Mouse (Mus musculus): Measurements from ENCODE around the gene Surf6. TPM values are rescaled to one million over a fixed set of nuclear protein-coding genes. Genes with fewer than 3 reads are reported as not detected.

Surf6 gene
- 15.6 and 15.7 TPM in 2 replicates for polyA plus RNA-seq (2014; fragmentation: Nextera tagmentation; extraction: Ambion mirVana)

DNA sequence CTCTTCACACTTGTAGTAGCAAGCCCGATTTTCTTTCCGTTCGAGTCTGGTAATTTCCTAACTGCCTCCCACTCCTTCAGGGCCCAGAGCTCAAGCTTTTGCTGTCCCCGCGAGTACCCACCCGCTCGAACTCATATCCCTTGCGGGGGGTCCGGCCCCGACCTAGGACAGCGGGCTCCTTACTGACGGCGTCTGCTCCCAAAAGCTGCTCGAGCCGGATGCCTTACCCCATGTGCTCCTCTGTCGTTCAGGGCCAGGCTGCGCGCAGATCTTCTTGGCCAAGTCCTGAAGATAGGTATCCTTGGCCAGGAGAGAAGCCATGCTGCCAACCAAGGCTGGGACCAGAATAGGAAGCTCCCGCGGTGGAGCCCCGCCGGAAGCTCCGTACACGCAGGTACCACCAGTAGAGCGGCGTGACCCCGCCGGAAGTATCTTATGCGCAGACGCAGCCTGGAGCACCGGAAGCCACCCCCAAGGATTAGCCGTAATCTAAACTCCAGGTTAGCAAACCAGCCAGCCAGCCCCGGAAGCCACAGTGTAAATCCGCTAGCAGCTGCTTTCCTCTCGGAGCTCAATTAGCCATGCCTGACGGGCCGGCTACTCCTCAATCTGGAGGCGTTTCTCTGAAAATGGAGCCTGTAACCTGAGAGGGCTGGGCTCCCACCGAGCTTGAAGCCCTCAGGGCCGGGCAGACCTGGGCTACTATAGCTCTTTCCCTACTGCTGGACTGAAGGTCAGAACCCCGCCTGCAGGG, at the start of gene Surf6:
TSS of gene Surf6 (minus strand) at position 413 of the 754 bp plus-strand sequence.
- peak; percentile 94 for ATAC-seq (replicated peaks; ENCODE audit: low FRiP score)
- H3K9me3 ChIP-seq (ENCODE audit: control insufficient read depth, low read length) = no peaks in the 10 kb centered on the region
- H3K4me3 ChIP-seq (ENCODE audit: low read depth, low read length) = peak within 1 kb of the TSS; percentile 80
- peak within 1 kb of the TSS; percentile 78 for H3K4me2 ChIP-seq (ENCODE audit: low read depth, low read length, severe bottlenecking)
- under 1% methylated on average over 41 of the region's 41 CpGs for WGBS
- H3K4me1 ChIP-seq (replicated peaks; ENCODE audit: control insufficient read depth, insufficient read depth, low read length) = peaks cover 7% of the 10 kb centered on the region
- peaks cover 7% of the 10 kb centered on the region for H3K36me3 ChIP-seq (ENCODE audit: control insufficient read depth, insufficient read depth, low read length)
- peak within 1 kb of the TSS; percentile 74 for H3K9ac ChIP-seq (ENCODE audit: low read length)
- H3K27ac ChIP-seq (ENCODE audit: low read depth, low read length) = peak within 1 kb of the TSS; percentile 82
- DNase-seq (ENCODE audit: low spot score) = peak; percentile 96
- H3K27me3 ChIP-seq (ENCODE audit: control insufficient read depth, insufficient read depth, low read length) = no peaks in the 10 kb centered on the region

DNA sequence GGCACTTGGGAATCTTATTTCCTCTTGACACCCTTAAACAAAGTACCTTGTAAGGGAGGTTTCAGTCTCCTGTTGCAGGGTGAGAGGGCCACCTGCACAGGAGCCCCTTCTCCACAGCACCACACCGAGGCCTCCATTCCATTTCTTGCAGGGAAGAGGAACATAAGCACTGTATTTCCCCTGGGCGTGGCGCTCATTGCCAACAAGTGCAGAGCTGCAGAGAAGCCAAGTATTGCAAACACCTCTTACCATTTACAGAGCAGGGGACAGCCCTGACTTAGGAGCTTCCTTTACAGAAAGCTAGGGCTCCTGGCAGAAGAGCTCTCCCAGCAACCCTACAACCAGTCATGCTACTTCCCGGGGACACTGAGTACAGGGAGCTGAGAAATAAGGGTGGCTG, 49.5 kb upstream of the Surf6 start:
- H3K4me1 ChIP-seq (replicated peaks; ENCODE audit: control insufficient read depth, insufficient read depth, low read length) = no peaks in the 10 kb centered on the region
- no peak overlapping the region for H3K9ac ChIP-seq (ENCODE audit: low read length)
- no peak overlapping the region for H3K4me3 ChIP-seq (ENCODE audit: low read depth, low read length)
- ATAC-seq (replicated peaks; ENCODE audit: low FRiP score) (no peak), DNase-seq (ENCODE audit: low spot score) (no peak)
- no peak overlapping the region for H3K4me2 ChIP-seq (ENCODE audit: low read depth, low read length, severe bottlenecking)
- H3K36me3 ChIP-seq (ENCODE audit: control insufficient read depth, insufficient read depth, low read length) = peaks cover 6% of the 10 kb centered on the region; the same call in 1 of the 2 replicates
- H3K9me3 ChIP-seq (ENCODE audit: control insufficient read depth, low read length) = no peaks in the 10 kb centered on the region
- H3K27ac ChIP-seq (ENCODE audit: low read depth, low read length) = no peak overlapping the region
- no peaks in the 10 kb centered on the region for H3K27me3 ChIP-seq (ENCODE audit: control insufficient read depth, insufficient read depth, low read length)
- WGBS = 92% methylated on average over 4 of the region's 4 CpGs

DNA sequence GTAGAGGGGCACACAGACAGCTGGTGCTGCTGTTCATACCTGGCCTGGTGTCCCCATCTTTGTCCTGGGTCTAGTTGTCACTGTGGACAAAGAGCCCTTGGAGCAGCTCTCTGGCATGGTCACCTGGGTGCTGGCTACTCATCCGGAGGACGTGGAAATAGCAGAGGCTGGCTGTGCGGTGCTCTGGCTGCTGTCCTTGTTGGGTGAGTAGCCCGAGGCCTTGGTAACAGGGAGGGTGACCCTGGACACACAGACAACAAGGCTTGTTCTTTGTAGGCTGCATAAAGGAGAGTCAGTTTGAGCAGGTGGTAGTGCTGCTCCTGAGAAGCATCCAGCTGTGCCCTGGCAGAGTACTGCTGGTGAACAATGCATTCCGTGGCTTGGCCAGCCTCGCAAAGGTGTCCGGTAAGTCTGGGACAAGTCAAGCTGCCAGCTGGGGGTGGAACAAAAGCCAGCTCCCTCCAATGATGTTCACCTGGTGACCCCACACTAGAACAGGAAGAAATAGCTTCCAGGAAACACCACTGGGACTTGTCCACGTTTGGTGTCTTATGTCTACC, 48.7 kb upstream of the Surf6 start:
- ATAC-seq (replicated peaks; ENCODE audit: low FRiP score) (no peak), DNase-seq (ENCODE audit: low spot score) (no peak)
- 88% methylated on average over 8 of the region's 8 CpGs for WGBS
- no peak overlapping the region for H3K27ac ChIP-seq (ENCODE audit: low read depth, low read length)
- no peaks in the 10 kb centered on the region for H3K27me3 ChIP-seq (ENCODE audit: control insufficient read depth, insufficient read depth, low read length)
- H3K4me3 ChIP-seq (ENCODE audit: low read depth, low read length) = no peak overlapping the region
- no peak overlapping the region for H3K4me2 ChIP-seq (ENCODE audit: low read depth, low read length, severe bottlenecking)
- no peaks in the 10 kb centered on the region for H3K4me1 ChIP-seq (replicated peaks; ENCODE audit: control insufficient read depth, insufficient read depth, low read length)
- H3K9ac ChIP-seq (ENCODE audit: low read length) = no peak overlapping the region
- no peaks in the 10 kb centered on the region for H3K9me3 ChIP-seq (ENCODE audit: control insufficient read depth, low read length)
- H3K36me3 ChIP-seq (ENCODE audit: control insufficient read depth, insufficient read depth, low read length) = peaks cover 6% of the 10 kb centered on the region; the same call in 1 of the 2 replicates

DNA sequence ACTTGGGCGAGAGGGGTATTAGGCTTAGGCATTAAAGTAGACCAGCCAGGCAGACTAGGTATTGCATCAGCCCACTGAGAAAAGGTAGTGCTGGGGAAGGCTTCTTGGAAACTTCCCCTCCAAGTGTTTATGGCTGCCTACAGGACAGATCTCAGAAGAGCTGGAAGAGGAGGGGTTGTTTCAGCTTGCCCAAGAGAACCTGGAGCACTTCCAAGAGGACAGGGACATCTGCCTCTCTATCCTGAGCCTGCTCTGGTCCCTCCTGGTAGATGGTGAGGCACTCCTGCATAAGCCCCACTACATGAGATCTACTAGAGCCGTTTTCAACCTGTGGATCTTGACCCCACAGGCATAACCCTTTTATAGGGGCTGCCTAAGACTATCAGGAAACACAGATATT, 47.7 kb upstream of the Surf6 start:
- Histone ChIP-seq H3K36me3 (ENCODE audit: control insufficient read depth, insufficient read depth, low read length) (peaks cover 6% of the 10 kb centered on the region; the same call in 1 of the 2 replicates), H3K27ac (ENCODE audit: low read depth, low read length) (no peak overlapping the region), H3K9ac (ENCODE audit: low read length) (no peak overlapping the region), H3K4me1 (replicated peaks; ENCODE audit: control insufficient read depth, insufficient read depth, low read length) (no peaks in the 10 kb centered on the region), H3K27me3 (ENCODE audit: control insufficient read depth, insufficient read depth, low read length) (no peaks in the 10 kb centered on the region), H3K4me2 (ENCODE audit: low read depth, low read length, severe bottlenecking) (no peak overlapping the region), H3K9me3 (ENCODE audit: control insufficient read depth, low read length) (no peaks in the 10 kb centered on the region), H3K4me3 (ENCODE audit: low read depth, low read length) (no peak overlapping the region)
- no peak for ATAC-seq (replicated peaks; ENCODE audit: low FRiP score)
- DNase-seq (ENCODE audit: low spot score) = no peak
- 83% methylated on average over 2 of the region's 2 CpGs for WGBS

DNA sequence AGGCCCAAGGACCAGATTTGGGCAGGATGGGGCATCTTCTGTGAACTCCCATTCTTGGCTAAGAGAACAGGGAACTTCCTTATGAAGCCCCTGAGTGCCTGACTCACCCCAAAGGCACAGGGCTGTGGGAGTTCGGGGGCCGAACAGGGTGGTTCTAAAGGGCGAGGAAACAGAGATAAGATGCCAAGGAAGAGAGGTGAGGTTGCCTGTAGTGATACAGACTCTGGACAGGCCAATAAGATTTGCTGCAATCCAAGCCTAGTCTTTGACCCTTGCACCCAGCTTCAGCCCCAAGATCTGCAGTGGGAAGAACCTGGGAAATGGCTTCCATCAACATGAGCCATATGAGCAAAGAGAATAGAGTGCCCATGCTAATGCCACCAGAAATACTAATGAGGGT, 40.6 kb upstream of the Surf6 start:
- ATAC-seq (replicated peaks; ENCODE audit: low FRiP score) = no peak
- WGBS = 82% methylated on average over 3 of the region's 3 CpGs
- no peaks in the 10 kb centered on the region for H3K27me3 ChIP-seq (ENCODE audit: control insufficient read depth, insufficient read depth, low read length)

DNA sequence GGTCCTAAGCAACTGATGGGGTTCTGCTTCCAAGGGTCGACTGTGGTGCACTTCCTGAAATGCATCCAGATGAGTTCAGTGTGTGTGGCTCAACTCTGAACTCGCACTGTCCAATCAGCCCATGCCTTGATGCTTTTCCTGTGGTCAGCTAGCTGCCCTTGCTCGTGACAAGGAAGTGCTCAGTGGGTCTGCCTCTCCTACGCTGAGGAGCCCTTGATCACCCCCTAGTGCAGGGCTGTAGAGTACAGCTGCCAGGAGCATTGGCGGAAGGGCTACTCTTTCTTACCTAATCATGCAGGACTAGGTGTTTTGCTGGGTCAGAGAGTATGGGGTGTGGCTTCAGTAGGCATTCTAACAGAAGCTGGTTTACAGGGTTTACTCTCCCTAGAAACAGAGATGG, 38.9 kb upstream of the Surf6 start:
- 53% methylated on average over 5 of the region's 5 CpGs for WGBS
- H3K4me3 ChIP-seq (ENCODE audit: low read depth, low read length) = no peak overlapping the region
- H3K4me2 ChIP-seq (ENCODE audit: low read depth, low read length, severe bottlenecking) = no peak overlapping the region
- DNase-seq (ENCODE audit: low spot score) (no peak), ATAC-seq (replicated peaks; ENCODE audit: low FRiP score) (no peak)
- H3K27me3 ChIP-seq (ENCODE audit: control insufficient read depth, insufficient read depth, low read length) = no peaks in the 10 kb centered on the region
- H3K4me1 ChIP-seq (replicated peaks; ENCODE audit: control insufficient read depth, insufficient read depth, low read length) = no peaks in the 10 kb centered on the region
- no peaks in the 10 kb centered on the region for H3K36me3 ChIP-seq (ENCODE audit: control insufficient read depth, insufficient read depth, low read length)
- H3K9me3 ChIP-seq (ENCODE audit: control insufficient read depth, low read length) = no peaks in the 10 kb centered on the region
- no peak overlapping the region for H3K27ac ChIP-seq (ENCODE audit: low read depth, low read length)
- no peak overlapping the region for H3K9ac ChIP-seq (ENCODE audit: low read length)

More for the DNA sequence above, 40.6 kb upstream of the Surf6 start:
- no peak overlapping the region for H3K9ac ChIP-seq (ENCODE audit: low read length)
- no peak for DNase-seq (ENCODE audit: low spot score)
- H3K9me3 ChIP-seq (ENCODE audit: control insufficient read depth, low read length) = no peaks in the 10 kb centered on the region
- no peaks in the 10 kb centered on the region for H3K36me3 ChIP-seq (ENCODE audit: control insufficient read depth, insufficient read depth, low read length)
- H3K4me1 ChIP-seq (replicated peaks; ENCODE audit: control insufficient read depth, insufficient read depth, low read length) = no peaks in the 10 kb centered on the region
- no peak overlapping the region for H3K27ac ChIP-seq (ENCODE audit: low read depth, low read length)
- no peak overlapping the region for H3K4me2 ChIP-seq (ENCODE audit: low read depth, low read length, severe bottlenecking)
- H3K4me3 ChIP-seq (ENCODE audit: low read depth, low read length) = no peak overlapping the region

DNA sequence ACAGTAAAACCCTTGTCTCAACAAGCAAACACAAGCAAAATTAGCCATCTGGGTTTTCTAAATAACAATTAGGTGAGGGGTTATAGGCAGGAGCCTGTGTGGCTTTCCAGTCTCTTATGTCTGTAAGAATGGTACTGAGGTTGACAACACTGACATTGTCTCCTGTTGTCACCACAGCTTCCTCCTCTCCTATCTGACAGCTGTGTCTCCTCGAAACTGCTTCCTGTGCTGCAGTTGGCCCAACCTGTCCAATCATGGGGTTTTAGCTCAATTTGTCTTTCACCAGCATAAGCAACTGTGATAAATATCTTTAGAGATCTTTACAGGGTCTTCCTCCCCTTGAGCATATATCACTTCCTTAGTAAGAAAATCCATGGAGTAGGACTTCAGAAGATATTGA, 33.7 kb upstream of the Surf6 start:
- Histone ChIP-seq H3K27me3 (ENCODE audit: control insufficient read depth, insufficient read depth, low read length) (no peaks in the 10 kb centered on the region), H3K4me2 (ENCODE audit: low read depth, low read length, severe bottlenecking) (no peak overlapping the region), H3K9me3 (ENCODE audit: control insufficient read depth, low read length) (no peaks in the 10 kb centered on the region), H3K9ac (ENCODE audit: low read length) (no peak overlapping the region), H3K4me1 (replicated peaks; ENCODE audit: control insufficient read depth, insufficient read depth, low read length) (peaks cover 8% of the 10 kb centered on the region), H3K36me3 (ENCODE audit: control insufficient read depth, insufficient read depth, low read length) (no peaks in the 10 kb centered on the region), H3K4me3 (ENCODE audit: low read depth, low read length) (no peak overlapping the region), H3K27ac (ENCODE audit: low read depth, low read length) (no peak overlapping the region)
- DNase-seq (ENCODE audit: low spot score) (no peak), ATAC-seq (replicated peaks; ENCODE audit: low FRiP score) (no peak)
- WGBS = 82% methylated on average over 1 of the region's 1 CpGs

DNA sequence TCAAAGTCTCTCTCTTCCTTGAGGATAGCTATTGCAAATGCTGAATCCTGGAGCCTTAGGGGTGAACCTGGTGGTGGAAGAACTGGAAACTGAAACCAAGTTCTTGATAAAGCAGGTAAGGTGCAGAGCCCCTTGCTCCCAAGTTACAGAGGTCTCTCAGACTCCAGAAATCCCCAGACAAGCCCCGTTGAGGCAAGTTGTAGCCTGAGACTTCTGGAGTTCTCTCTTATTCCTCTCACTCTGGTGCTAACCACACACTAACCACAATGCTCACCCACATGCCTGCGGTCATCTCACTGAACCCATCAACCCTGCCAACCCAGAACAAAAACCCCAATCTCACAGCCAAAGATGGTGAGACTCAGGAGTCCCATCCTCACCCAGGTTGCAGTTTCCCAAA, 32.6 kb upstream of the Surf6 start:
- Histone ChIP-seq H3K4me3 (ENCODE audit: low read depth, low read length) (no peak overlapping the region), H3K9ac (ENCODE audit: low read length) (no peak overlapping the region), H3K27me3 (ENCODE audit: control insufficient read depth, insufficient read depth, low read length) (no peaks in the 10 kb centered on the region), H3K9me3 (ENCODE audit: control insufficient read depth, low read length) (no peaks in the 10 kb centered on the region), H3K4me1 (replicated peaks; ENCODE audit: control insufficient read depth, insufficient read depth, low read length) (peaks cover 8% of the 10 kb centered on the region), H3K27ac (ENCODE audit: low read depth, low read length) (no peak overlapping the region), H3K36me3 (ENCODE audit: control insufficient read depth, insufficient read depth, low read length) (no peaks in the 10 kb centered on the region), H3K4me2 (ENCODE audit: low read depth, low read length, severe bottlenecking) (no peak overlapping the region)
- ATAC-seq (replicated peaks; ENCODE audit: low FRiP score) (no peak), DNase-seq (ENCODE audit: low spot score) (no peak)
- 100% methylated on average over 2 of the region's 2 CpGs for WGBS

Measured in forebrain, embryonic 11.5 days (tissue).